11 mouse cellular contexts compared by ENCODE assay signal in genomic region chr13:97441803-97442202, GRCm38 (mm10).
DNase-seq lines count a peak whose midpoint lies in the region; ATAC-seq and TF ChIP-seq lines count a peak whose summit lies in the region.
"Had no signal": no experiment of that assay in that cellular context is flagged by ENCODE, and none has a peak within 500 bp of the region (broad histone marks: within the 10 kb centered on the region; RNA-seq: fewer than 3 reads in every experiment).

No protein-coding gene starts in this region.

- H3K9ac ChIP-seq in heart, postnatal 0 days (replicated peaks; ENCODE audit: low read depth, low read length): no peak overlapping the region
- no peak overlapping the region for H3K9ac ChIP-seq in midbrain, embryonic 16.5 days (ENCODE audit: low read depth, low read length)
- no peak overlapping the region for H3K9ac ChIP-seq in midbrain, postnatal 0 days (replicated peaks; ENCODE audit: low read length, poor library complexity, severe bottlenecking)
- no peak overlapping the region for H3K9ac ChIP-seq in embryonic facial prominence, embryonic 15.5 days
- 0 out of 2 replicates have a peak overlapping the region, but pooled peaks have one; percentile 17 for H3K9ac ChIP-seq in liver, postnatal 0 days (replicated peaks)
- H3K9ac ChIP-seq: midbrain, embryonic 12.5 days had no signal

- H3K27ac ChIP-seq in heart, postnatal 0 days (ENCODE audit: low read depth): peak overlapping the region; percentile 51
- H3K27ac ChIP-seq in midbrain, embryonic 16.5 days (ENCODE audit: low read length): no peak overlapping the region
- H3K27ac ChIP-seq in midbrain, postnatal 0 days (ENCODE audit: low read depth, low read length): no peak overlapping the region
- H3K27ac ChIP-seq in embryonic facial prominence, embryonic 15.5 days (replicated peaks): peak overlapping the region; percentile 45; the same call in 1 of the 2 replicates
- peak overlapping the region; percentile 92 for H3K27ac ChIP-seq in liver, postnatal 0 days (ENCODE audit: low read depth)
- H3K27ac ChIP-seq: midbrain, embryonic 12.5 days had no signal

- no peaks in the 10 kb centered on the region for H3K9me3 ChIP-seq in heart, postnatal 0 days (replicated peaks; ENCODE audit: control insufficient read depth, low read length)
- no peaks in the 10 kb centered on the region for H3K9me3 ChIP-seq in midbrain, embryonic 16.5 days (replicated peaks; ENCODE audit: control insufficient read depth, low read length, poor library complexity, severe bottlenecking)
- no peaks in the 10 kb centered on the region for H3K9me3 ChIP-seq in midbrain, postnatal 0 days (ENCODE audit: low read length)
- no peaks in the 10 kb centered on the region for H3K9me3 ChIP-seq in embryonic facial prominence, embryonic 15.5 days (replicated peaks)
- H3K9me3 ChIP-seq in liver, postnatal 0 days (ENCODE audit: low read length): no peaks in the 10 kb centered on the region
- H3K9me3 ChIP-seq: midbrain, embryonic 12.5 days had no signal

- H3K36me3 ChIP-seq in heart, postnatal 0 days (replicated peaks; ENCODE audit: control insufficient read depth, insufficient read depth, low read length): no peaks in the 10 kb centered on the region
- H3K36me3 ChIP-seq in midbrain, embryonic 16.5 days (ENCODE audit: control insufficient read depth, insufficient read depth, low read length): no peaks in the 10 kb centered on the region
- no peaks in the 10 kb centered on the region for H3K36me3 ChIP-seq in midbrain, postnatal 0 days (ENCODE audit: insufficient read depth, low read length)
- no peaks in the 10 kb centered on the region for H3K36me3 ChIP-seq in embryonic facial prominence, embryonic 15.5 days
- H3K36me3 ChIP-seq in liver, postnatal 0 days (replicated peaks; ENCODE audit: insufficient read depth, low read length): no peaks in the 10 kb centered on the region
- H3K36me3 ChIP-seq: midbrain, embryonic 12.5 days had no signal

- peaks cover 13% of the 10 kb centered on the region; the same call in 1 of the 2 replicates for H3K4me1 ChIP-seq in heart, postnatal 0 days (ENCODE audit: control insufficient read depth, insufficient read depth)
- peaks cover 36% of the 10 kb centered on the region for H3K4me1 ChIP-seq in midbrain, embryonic 16.5 days (ENCODE audit: control insufficient read depth, insufficient read depth, low read length)
- peaks cover 19% of the 10 kb centered on the region for H3K4me1 ChIP-seq in midbrain, postnatal 0 days (ENCODE audit: insufficient read depth, low read length)
- peaks cover 37% of the 10 kb centered on the region for H3K4me1 ChIP-seq in embryonic facial prominence, embryonic 15.5 days
- peaks cover 48% of the 10 kb centered on the region for H3K4me1 ChIP-seq in liver, postnatal 0 days (ENCODE audit: insufficient read depth)

- H3K4me3 ChIP-seq in heart, postnatal 0 days (ENCODE audit: low read depth, low read length): no peak overlapping the region
- H3K4me3 ChIP-seq in midbrain, embryonic 16.5 days (ENCODE audit: low read depth, low read length): no peak overlapping the region
- no peak overlapping the region for H3K4me3 ChIP-seq in midbrain, postnatal 0 days (ENCODE audit: low read depth, low read length)
- H3K4me3 ChIP-seq in embryonic facial prominence, embryonic 15.5 days (replicated peaks): no peak overlapping the region
- no peak overlapping the region for H3K4me3 ChIP-seq in liver, postnatal 0 days (ENCODE audit: low read depth, low read length)
- H3K4me3 ChIP-seq: midbrain, embryonic 12.5 days had no signal

- H3K27me3 ChIP-seq in heart, postnatal 0 days (ENCODE audit: control insufficient read depth, insufficient read depth, low read length): peaks cover 20% of the 10 kb centered on the region
- no peaks in the 10 kb centered on the region for H3K27me3 ChIP-seq in midbrain, embryonic 16.5 days (ENCODE audit: control insufficient read depth, insufficient read depth, low read depth, low read length)
- H3K27me3 ChIP-seq in midbrain, postnatal 0 days (ENCODE audit: insufficient read depth, low read length): no peaks in the 10 kb centered on the region
- no peaks in the 10 kb centered on the region for H3K27me3 ChIP-seq in embryonic facial prominence, embryonic 15.5 days
- H3K27me3 ChIP-seq in liver, postnatal 0 days (ENCODE audit: insufficient read depth, low read length): no peaks in the 10 kb centered on the region

- no peak for ATAC-seq in heart, postnatal 0 days (ENCODE audit: insufficient read depth, low read depth)
- ATAC-seq in midbrain, embryonic 16.5 days: no peak
- no peak for ATAC-seq in midbrain, postnatal 0 days (ENCODE audit: low FRiP score)
- ATAC-seq in embryonic facial prominence, embryonic 15.5 days (ENCODE audit: insufficient number of reproducible peaks, low FRiP score, low TSS enrichment, low read depth): no peak
- no peak for ATAC-seq in liver, postnatal 0 days

- DNase-seq in heart, postnatal 0 days (ENCODE audit: low spot score): no peak
- no peak for DNase-seq in heart, postnatal 25 days (ENCODE audit: low spot score)
- no peak for DNase-seq in midbrain, postnatal 0 days (ENCODE audit: low spot score)
- DNase-seq in liver, postnatal 0 days: no peak
- DNase-seq in urinary bladder, postnatal 10 days (ENCODE audit: low spot score): no peak
- no peak for DNase-seq in thymus, adult 18-20 months
- DNase-seq: adrenal gland, adult 8-10 months; cerebellum, postnatal 10 days had no signal

- intact Hi-C loops in heart, postnatal 25 days (cut with DNase I): loop anchor here (5.0 kb wide), 1 partner anchor 200 kb away; the partner anchor contains the start of gene Enc1

- TF ChIP-seq CTCF in heart, postnatal 0 days (IDR thresholded peaks at IDR 0.05; ENCODE audit: low read depth): no peak
- TF ChIP-seq CTCF in midbrain, postnatal 0 days (IDR thresholded peaks at IDR 0.05): no peak
- no peak for TF ChIP-seq CTCF in liver, postnatal 0 days (IDR thresholded peaks at IDR 0.05; ENCODE audit: low read depth)

- TF ChIP-seq EP300 in heart, postnatal 0 days (IDR thresholded peaks at IDR 0.05; ENCODE audit: low read depth): no peak
- no peak for TF ChIP-seq EP300 in liver, postnatal 0 days (IDR thresholded peaks at IDR 0.05; ENCODE audit: low read depth)

- 47% methylated on average over 2 of the region's 2 CpGs for WGBS in heart, postnatal 0 days
- WGBS in midbrain, embryonic 16.5 days: 47% methylated on average over 2 of the region's 2 CpGs
- WGBS in midbrain, postnatal 0 days: 54% methylated on average over 2 of the region's 2 CpGs
- WGBS in embryonic facial prominence, embryonic 15.5 days: 32% methylated on average over 2 of the region's 2 CpGs
- WGBS in liver, postnatal 0 days (ENCODE audit: insufficient replicate concordance): 27% methylated on average over 2 of the region's 2 CpGs

- H3K4me2 ChIP-seq in heart, postnatal 0 days (ENCODE audit: low read depth, low read length): peak overlapping the region; percentile 17; the same call in 1 of the 2 replicates
- H3K4me2 ChIP-seq in midbrain, embryonic 16.5 days (ENCODE audit: low read length): 0 out of 2 replicates have a peak overlapping the region, but pooled peaks have one; percentile 5
- no peak overlapping the region for H3K4me2 ChIP-seq in midbrain, postnatal 0 days (ENCODE audit: low read depth, low read length, poor library complexity, severe bottlenecking)
- H3K4me2 ChIP-seq in embryonic facial prominence, embryonic 15.5 days (replicated peaks): no peak overlapping the region
- peak overlapping the region; percentile 44; the same call in 1 of the 2 replicates for H3K4me2 ChIP-seq in liver, postnatal 0 days (ENCODE audit: low read depth, low read length)
- H3K4me2 ChIP-seq: midbrain, embryonic 12.5 days had no signal

Comparison
In these comparisons a context has a peak if more than half of its experiments do, and no peak if none do; other contexts are left out.
1. H3K4me2 ChIP-seq: peak in heart, postnatal 0 days (single experiment), midbrain, embryonic 16.5 days (single experiment) and liver, postnatal 0 days (single experiment); none in midbrain, postnatal 0 days (single experiment) and embryonic facial prominence, embryonic 15.5 days (single experiment).
2. H3K27ac ChIP-seq: peak in heart, postnatal 0 days (single experiment), embryonic facial prominence, embryonic 15.5 days (single experiment) and liver, postnatal 0 days (single experiment); none in midbrain, embryonic 16.5 days (single experiment) and midbrain, postnatal 0 days (single experiment).